In genomic region chr15:3356073-3356766, GRCm38 (mm10) we compare ENCODE assay signal across 8 mouse cellular contexts. TPM values are rescaled to one million over a fixed set of nuclear protein-coding genes. Genes with fewer than 3 reads are reported as not detected.
DNase-seq lines count a peak whose midpoint lies in the region; TF ChIP-seq lines count a peak whose summit lies in the region.

No protein-coding gene starts in this region.

- peak; percentile 71 for TF ChIP-seq CTCF in gastrocnemius, adult 2 months (IDR thresholded peaks at IDR 0.05)
- no peak for TF ChIP-seq CTCF in C2C12 (IDR thresholded peaks at IDR 0.05; ENCODE audit: control insufficient read depth, insufficient read depth, insufficient read length)

- H3K4me1 ChIP-seq in brown adipose tissue, adult 24 weeks (ENCODE audit: control insufficient read depth, insufficient read depth, insufficient read length, low read length) = no peaks in the 10 kb centered on the region

- intact Hi-C loops in gastrocnemius, adult 2 months (cut with DNase I) = loop anchor here (2.0 to 5.0 kb wide), 3 partner anchors 81 to 553 kb away; partner anchors contain the start of gene Ghr
- intact Hi-C loops in gastrocnemius, postnatal 36 days (cut with DNase I) = loop anchor here (5.0 kb wide), 2 partner anchors 226 to 551 kb away; partner anchors contain the start of gene Ghr

- peak overlapping the region; percentile 66 for H3K4me3 ChIP-seq in gastrocnemius, adult 2 months
- no peak overlapping the region for H3K4me3 ChIP-seq in C2C12 (ENCODE audit: insufficient read depth, poor library complexity, severe bottlenecking)
- H3K4me3 ChIP-seq in brown adipose tissue, adult 24 weeks (ENCODE audit: insufficient read depth, low read depth, low read length) = peak overlapping the region; percentile 49; the same call in 1 of the 2 replicates

- no peak for DNase-seq in gastrocnemius, adult 2 months
- no peak for DNase-seq in gastrocnemius, postnatal 36 days
- peak; percentile 37 for DNase-seq in induced T-regulatory cell, adult 2 months (ENCODE audit: low read depth)
- peak; percentile 3 for DNase-seq in retina, adult 2 months (ENCODE audit: low read depth, low spot score)
- no peak for DNase-seq in urinary bladder, postnatal 10 days (ENCODE audit: low spot score)
- no peak for DNase-seq in adrenal gland, postnatal 25 days

- H3K36me3 ChIP-seq in C2C12 (ENCODE audit: control insufficient read depth, insufficient read depth) = no peaks in the 10 kb centered on the region

- no peaks in the 10 kb centered on the region for H3K79me2 ChIP-seq in C2C12 (ENCODE audit: control insufficient read depth, insufficient read depth)

- peak overlapping the region; percentile 45 for H3ac ChIP-seq in C2C12 (ENCODE audit: control insufficient read depth, insufficient read length, low read depth)

- H3K79me3 ChIP-seq in C2C12 (ENCODE audit: low read depth) = no peaks in the 10 kb centered on the region

- no peaks in the 10 kb centered on the region for H3K27me3 ChIP-seq in C2C12 (ENCODE audit: control insufficient read depth, insufficient read depth, insufficient read length)

- peak overlapping the region; percentile 4; the same call in 1 of the 2 replicates for H3K27ac ChIP-seq in gastrocnemius, adult 2 months
- H3K27ac ChIP-seq in brown adipose tissue, adult 24 weeks (replicated peaks; ENCODE audit: low read depth, low read length) = no peak overlapping the region

TF ChIP-seq in C2C12, 6 proteins besides CTCF, POLR2A, EP300 and RAD21:
- peak; percentile 4 for TF ChIP-seq USF1 (IDR thresholded peaks at IDR 0.05; ENCODE audit: low read depth)
- no peak for TF ChIP-seq CEBPB (IDR thresholded peaks at IDR 0.05; ENCODE audit: low read depth)

RNA-seq across cellular contexts. Expression of gene Ccdc152, which starts 52.9 kb away (rescaled TPM):
- not detected for total RNA-seq in gastrocnemius, adult 2 months (2021)
- total RNA-seq in gastrocnemius, postnatal 36 days (2021) = not detected
- polyA plus RNA-seq in C2C12 (2012; fragmentation: generic; extraction: Trizol) = not detected
- polyA plus RNA-seq in brown adipose tissue, adult 24 weeks (2012; ENCODE audit: insufficient read depth, insufficient read length, missing spikeins) = 7.4 TPM in 1 of 2 replicates, not detected in the other
- not detected in 2 replicates for total RNA-seq in adrenal gland, postnatal 25 days (2021)

Comparison
In these comparisons a context has a peak if more than half of its experiments do, and no peak if none do; other contexts are left out.
1. DNase-seq: peak in induced T-regulatory cell, adult 2 months (single experiment) and retina, adult 2 months (single experiment); none in gastrocnemius, adult 2 months (single experiment), gastrocnemius, postnatal 36 days (0 of 2), urinary bladder, postnatal 10 days (single experiment) and adrenal gland, postnatal 25 days (single experiment).